Mouse (Mus musculus): ENCODE results near the gene Llcfc1. TPM values are rescaled to one million over a fixed set of nuclear protein-coding genes. Genes with fewer than 3 reads are reported as not detected.

The Llcfc1 gene
- polyA plus RNA-seq, 1 experiment: not detected

DNA sequence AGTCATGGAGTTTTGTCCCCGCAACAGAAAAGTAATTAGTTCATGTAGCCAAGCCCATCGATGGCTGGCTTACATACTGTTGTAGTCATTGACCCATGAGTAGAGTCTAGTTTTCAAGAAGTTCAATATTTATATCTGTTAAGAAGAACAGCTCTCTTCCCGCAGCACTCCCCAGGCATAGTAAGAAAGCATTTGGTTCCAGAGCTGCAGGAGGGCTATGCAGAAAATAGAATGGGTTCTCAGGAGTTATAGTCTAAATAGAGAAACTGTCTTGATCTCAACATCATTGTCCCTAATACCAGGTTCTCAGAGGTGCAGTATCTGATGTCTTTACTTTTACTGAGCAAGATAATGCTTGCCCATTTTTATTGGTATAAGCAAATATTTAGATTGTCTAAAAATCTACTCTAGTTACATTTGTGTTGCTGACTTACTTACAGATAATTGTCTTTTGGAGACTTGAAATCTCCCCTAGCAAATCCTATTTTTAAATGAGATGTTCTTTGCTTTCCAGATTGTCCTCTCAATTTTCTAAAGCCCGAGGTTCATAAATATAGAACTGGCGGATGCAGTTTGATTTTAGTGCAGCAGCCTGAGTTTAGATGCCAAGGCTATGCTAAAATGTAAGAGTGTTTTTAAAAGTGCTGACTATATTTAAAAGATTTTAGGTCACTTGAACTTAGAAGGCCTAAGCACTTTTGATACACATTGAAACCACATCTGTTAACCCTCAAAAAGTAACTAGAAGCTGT lies 50.7 kb downstream of the Llcfc1 start:
- Histone ChIP-seq H3K36me3 (ENCODE audit: control insufficient read depth, insufficient read depth) (no peaks in the 10 kb centered on the region), H3ac (ENCODE audit: control insufficient read depth, insufficient read length) (no peak overlapping the region), H3K79me2 (ENCODE audit: control insufficient read depth, insufficient read depth) (no peaks in the 10 kb centered on the region), H3K27me3 (ENCODE audit: control insufficient read depth, insufficient read depth, insufficient read length) (no peaks in the 10 kb centered on the region), H3K4me3 (no peak overlapping the region), H3K4me2 (ENCODE audit: low read depth) (no peak overlapping the region)
- TF ChIP-seq REST (IDR thresholded peaks at IDR 0.05; ENCODE audit: insufficient read depth, insufficient read length) (no peak), TCF12 (IDR thresholded peaks at IDR 0.05; ENCODE audit: insufficient read depth, poor library complexity, severe bottlenecking) (no peak), USF1 (IDR thresholded peaks at IDR 0.05; ENCODE audit: low read depth) (no peak), POLR2A (IDR thresholded peaks at IDR 0.05; ENCODE audit: insufficient read length, low read depth) (no peak)

Other genes starting within 250 kb of the Llcfc1 start
- not detected for gene Gm10334, start 238.3 kb upstream of the Llcfc1 start, polyA plus RNA-seq (2012; fragmentation: generic; extraction: Trizol)
- not detected for gene Prss1, start 225.5 kb upstream of the Llcfc1 start, polyA plus RNA-seq (2012; fragmentation: generic; extraction: Trizol)
- 0.14 TPM for gene Prss2, start 162.6 kb upstream of the Llcfc1 start, polyA plus RNA-seq (2012; fragmentation: generic; extraction: Trizol)
- gene Ephb6, start 78.9 kb upstream of the Llcfc1 start, polyA plus RNA-seq (2012; fragmentation: generic; extraction: Trizol): 49.6 TPM
- 0.25 TPM for gene Trpv6, start 48.0 kb upstream of the Llcfc1 start, polyA plus RNA-seq (2012; fragmentation: generic; extraction: Trizol)
- gene Trpv5, start 3.7 kb upstream of the Llcfc1 start, polyA plus RNA-seq (2012; fragmentation: generic; extraction: Trizol): not detected
- gene Kel, start 19.9 kb downstream of the Llcfc1 start, polyA plus RNA-seq (2012; fragmentation: generic; extraction: Trizol): not detected
- gene Olfr459, start 90.7 kb downstream of the Llcfc1 start, polyA plus RNA-seq (2012; fragmentation: generic; extraction: Trizol): not detected
- gene Pip, start 163.1 kb downstream of the Llcfc1 start, polyA plus RNA-seq (2012; fragmentation: generic; extraction: Trizol): not detected
- gene Sval2, start 168.6 kb downstream of the Llcfc1 start, polyA plus RNA-seq (2012; fragmentation: generic; extraction: Trizol): not detected

Data from myocyte (in vitro differentiated cells).